Mouse (Mus musculus) ES-Bruce4 (cell line): Measurements from ENCODE around the gene Prss16.

Experiments used
- CTCF ChIP-seq: IDR thresholded peaks from one replicate; pipeline ENCODE4 v1.8.1; 2011; ENCODE audit warnings: low read depth, low read length
- EP300 ChIP-seq: IDR thresholded peaks from 2 replicates; pipeline ENCODE4 v1.6.1; 2011; ENCODE audit warnings: low read depth, low read length; ENCODE audit not compliant: insufficient read depth
- POLR2A ChIP-seq: IDR thresholded peaks from one replicate; pipeline ENCODE4 v1.8.1; 2011; ENCODE audit warnings: low read length; ENCODE audit not compliant: insufficient read depth

DNA sequence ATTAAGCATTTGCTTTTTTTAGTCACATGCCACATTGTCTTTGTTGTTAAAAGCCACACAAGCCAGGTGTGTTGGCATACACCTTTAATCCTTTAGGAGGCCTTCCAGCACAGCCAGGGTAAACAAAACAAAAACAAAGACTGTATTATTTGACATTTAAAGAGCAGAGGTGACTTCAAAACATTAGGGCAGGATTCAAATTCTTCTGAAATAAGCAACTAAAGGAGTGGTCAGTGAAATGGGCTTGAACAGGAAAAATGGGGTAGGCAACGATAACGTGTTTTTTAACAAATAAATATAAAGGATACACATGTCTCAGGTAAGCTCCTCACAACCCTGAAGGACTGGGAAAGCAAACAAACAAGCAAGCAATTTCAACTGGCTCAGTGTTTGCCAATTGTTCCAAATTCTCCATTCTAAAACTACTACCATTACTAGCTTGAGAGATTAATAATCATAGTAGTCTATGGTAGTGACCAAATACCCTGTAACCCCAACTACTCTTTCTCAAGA, 30.5 kb upstream of the Prss16 start:
- TF ChIP-seq POLR2A (no peak), CTCF (no peak), EP300 (no peak)
